Comparison of ENCODE assay signal across 7 mouse cellular contexts in genomic region chr3:65929304-65929783, GRCm38 (mm10). TPM values are rescaled to one million over a fixed set of nuclear protein-coding genes. Genes with fewer than 3 reads are reported as not detected.
DNase-seq lines count a peak whose midpoint lies in the region; ATAC-seq and TF ChIP-seq lines count a peak whose summit lies in the region.

No protein-coding gene starts in this region.

- peak; percentile 85 for ATAC-seq in intestine, embryonic 16.5 days
- ATAC-seq in midbrain, embryonic 11.5 days (ENCODE audit: low FRiP score): peak; percentile 87

- WGBS in intestine, embryonic 16.5 days: 2% methylated on average over 10 of the region's 10 CpGs
- WGBS in midbrain, embryonic 11.5 days: 2% methylated on average over 10 of the region's 10 CpGs
- WGBS in small intestine, adult 2 months: 5% methylated on average over 10 of the region's 10 CpGs

- TF ChIP-seq CTCF in small intestine, adult 2 months (IDR thresholded peaks at IDR 0.05; ENCODE audit: extremely low read depth, insufficient read length, insufficient replicate concordance, low read depth, low read length): peak; percentile 86; the same call in 1 of the 2 replicates

- H3K27ac ChIP-seq in intestine, embryonic 16.5 days (ENCODE audit: low read length): no peak overlapping the region
- peak overlapping the region; percentile 89 for H3K27ac ChIP-seq in midbrain, embryonic 11.5 days (ENCODE audit: low read depth, low read length)
- no peak overlapping the region for H3K27ac ChIP-seq in small intestine, adult 2 months (ENCODE audit: insufficient read depth, low read depth, low read length)

- no peaks in the 10 kb centered on the region for H3K9me3 ChIP-seq in intestine, embryonic 16.5 days (ENCODE audit: control insufficient read depth, low read length)
- no peaks in the 10 kb centered on the region for H3K9me3 ChIP-seq in midbrain, embryonic 11.5 days (ENCODE audit: control insufficient read depth, low read length)

- 0 out of 2 replicates have a peak overlapping the region, but pooled peaks have one; percentile 38 for H3K9ac ChIP-seq in intestine, embryonic 16.5 days (ENCODE audit: low read depth, low read length)
- H3K9ac ChIP-seq in midbrain, embryonic 11.5 days (ENCODE audit: low read length): peak overlapping the region; percentile 57

- intact Hi-C loops in left cerebral cortex, postnatal 4 days (cut with DNase I): loop anchor here (5.0 to 10.0 kb wide), 3 partner anchors 265 to 945 kb away; partner anchors contain the start of genes Lekr1 and Tiparp

- H3K36me3 ChIP-seq in intestine, embryonic 16.5 days (ENCODE audit: control insufficient read depth, insufficient read depth, low read length): no peaks in the 10 kb centered on the region
- no peaks in the 10 kb centered on the region for H3K36me3 ChIP-seq in midbrain, embryonic 11.5 days (ENCODE audit: control insufficient read depth, insufficient read depth, low read length)
- H3K36me3 ChIP-seq in small intestine, adult 2 months (ENCODE audit: control insufficient read depth, insufficient read depth, low read length): no peaks in the 10 kb centered on the region

- DNase-seq in adipocyte (ENCODE audit: low spot score): peak; percentile 98
- peak; percentile 88 for DNase-seq in embryo, embryonic 11 days
- DNase-seq in gonadal fat pad, adult 2 months (ENCODE audit: low read depth): peak; percentile 46
- DNase-seq in left cerebral cortex, postnatal 4 days: peak; percentile 80
- peak; percentile 96 for DNase-seq in midbrain, embryonic 11.5 days (ENCODE audit: low spot score, missing footprints)

- no peaks in the 10 kb centered on the region for H3K27me3 ChIP-seq in intestine, embryonic 16.5 days (replicated peaks; ENCODE audit: control insufficient read depth, insufficient read depth, low read length)
- H3K27me3 ChIP-seq in midbrain, embryonic 11.5 days (ENCODE audit: control insufficient read depth, insufficient read depth, low read length): no peaks in the 10 kb centered on the region
- no peaks in the 10 kb centered on the region for H3K27me3 ChIP-seq in small intestine, adult 2 months (ENCODE audit: control insufficient read depth, insufficient read depth, low read length)

- peak overlapping the region; percentile 44 for H3K4me2 ChIP-seq in intestine, embryonic 16.5 days (ENCODE audit: low read depth, low read length)
- H3K4me2 ChIP-seq in midbrain, embryonic 11.5 days: peak overlapping the region; percentile 46; the same call in 1 of the 2 replicates

- H3K4me3 ChIP-seq in intestine, embryonic 16.5 days (ENCODE audit: low read length): peak overlapping the region; percentile 27
- peak overlapping the region; percentile 17; the same call in 1 of the 2 replicates for H3K4me3 ChIP-seq in midbrain, embryonic 11.5 days (ENCODE audit: low read depth, low read length)
- H3K4me3 ChIP-seq in small intestine, adult 2 months (ENCODE audit: low read depth, low read length): peak overlapping the region; percentile 42

- peaks cover 15% of the 10 kb centered on the region for H3K4me1 ChIP-seq in intestine, embryonic 16.5 days (ENCODE audit: control insufficient read depth, insufficient read depth, low read length)
- peaks cover 15% of the 10 kb centered on the region for H3K4me1 ChIP-seq in midbrain, embryonic 11.5 days (ENCODE audit: control insufficient read depth, insufficient read depth, low read length)
- H3K4me1 ChIP-seq in small intestine, adult 2 months (ENCODE audit: control insufficient read depth, insufficient read depth, insufficient read length, low read length): peaks cover 15% of the 10 kb centered on the region

- TF ChIP-seq POLR2A in small intestine, adult 2 months (IDR thresholded peaks at IDR 0.05; ENCODE audit: low read depth, low read length): no peak; the same call in 1 of the 2 replicates

RNA-seq across cellular contexts. Expression of gene Ccnl1, which starts 28.7 kb away (rescaled TPM):
- 41.0 and 41.4 TPM in 2 replicates for polyA plus RNA-seq in gonadal fat pad, adult 2 months (2012; rRNA removed)
- 81.6 and 82.4 TPM in 2 replicates for polyA plus RNA-seq in intestine, embryonic 16.5 days (2015; fragmentation: Nextera tagmentation; extraction: Ambion mirVana)
- 10 to 100 TPM; 65.7 to 72.1 TPM for total RNA-seq in left cerebral cortex, postnatal 4 days (2021)
- 119 and 131 TPM in 2 replicates for polyA plus RNA-seq in midbrain, embryonic 11.5 days (2014; fragmentation: Nextera tagmentation; extraction: Ambion mirVana)
- polyA plus RNA-seq in small intestine, adult 2 months (2012; rRNA removed): 46.7 and 64.3 TPM in 2 replicates

Comparison
In these comparisons a context has a peak if more than half of its experiments do, and no peak if none do; other contexts are left out.
1. DNase-seq: peak in every context shown above with its lines; median percentile 98 in adipocyte; 96 in midbrain, embryonic 11.5 days; 88 in embryo, embryonic 11 days; 80 in left cerebral cortex, postnatal 4 days; 46 in gonadal fat pad, adult 2 months.